Mouse (Mus musculus) midbrain, embryonic 16.5 days (tissue): ENCODE data around the gene Col2a1. TPM values are rescaled to one million over a fixed set of nuclear protein-coding genes. Genes with fewer than 3 reads are reported as not detected.

Experiments
- ATAC-seq: fragments of 200-750 bp; cut with Nextera tagmentation; 2 replicates; pipeline ENCODE4 v1.8.0; 2017; ENCODE audit warnings: moderate TSS enrichment
- H3K27ac ChIP-seq: fragments of 300-500 bp; sonication (generic); 2 replicates; pipeline ENCODE4 v1.5.1; 2014; ENCODE audit warnings: mild to moderate bottlenecking, low read length, mixed read lengths
- H3K27me3 ChIP-seq: fragments of 300-500 bp; sonication (generic); 2 replicates; pipeline ENCODE4 v1.6.1; 2014; ENCODE audit warnings: low read depth, low read length, mixed read lengths; ENCODE audit not compliant: control insufficient read depth, insufficient read depth
- H3K36me3 ChIP-seq: fragments of 300-500 bp; sonication (generic); 2 replicates; pipeline ENCODE4 v1.6.1; 2014; ENCODE audit warnings: mild to moderate bottlenecking, low read length, moderate library complexity, mixed read lengths; ENCODE audit not compliant: control insufficient read depth, insufficient read depth
- H3K4me1 ChIP-seq: fragments of 300-500 bp; sonication (generic); 2 replicates; pipeline ENCODE4 v1.6.1; 2014; ENCODE audit warnings: mild to moderate bottlenecking, low read length, mixed read lengths; ENCODE audit not compliant: control insufficient read depth, insufficient read depth
- H3K4me2 ChIP-seq: fragments of 300-500 bp; sonication (generic); 2 replicates; pipeline ENCODE4 v1.6.1; 2014; ENCODE audit warnings: mild to moderate bottlenecking, low read length, mixed read lengths
- H3K4me3 ChIP-seq: fragments of 300-500 bp; sonication (generic); 2 replicates; pipeline ENCODE4 v1.5.1; 2014; ENCODE audit warnings: low read depth, mild to moderate bottlenecking, low read length, moderate library complexity, mixed read lengths
- H3K9ac ChIP-seq: fragments of 300-500 bp; sonication (generic); 2 replicates; pipeline ENCODE4 v1.6.1; 2014; ENCODE audit warnings: low read depth, low read length, mixed read lengths
- H3K9me3 ChIP-seq: fragments of 300-500 bp; sonication (generic); replicated peaks from 2 replicates; pipeline ENCODE4 v1.6.1; 2014; ENCODE audit warnings: mild to moderate bottlenecking, low read length, mixed read lengths; ENCODE audit not compliant: control insufficient read depth, poor library complexity, severe bottlenecking
- WGBS: fragments of 180-500 bp; shearing (Covaris S2); extraction: QIAGEN DNeasy Blood & Tissue Kit; methylation state at CpG from one replicate; pipeline ENCODE4 v1.1.7; 2014; 5-methylcytosine and 5-hydroxymethylcytosine counted together
- polyA plus RNA-seq: library from polyadenylated mRNA; unstranded; fragments of >200 nt; fragmentation: Nextera tagmentation; extraction: Ambion mirVana; gene quantifications from 2 replicates; pipeline ENCODE4 v1.2.1, GENCODE M21; 2015

Gene Col2a1
- polyA plus RNA-seq, 1 experiment from 2014 or later, result 22.6 TPM

DNA sequence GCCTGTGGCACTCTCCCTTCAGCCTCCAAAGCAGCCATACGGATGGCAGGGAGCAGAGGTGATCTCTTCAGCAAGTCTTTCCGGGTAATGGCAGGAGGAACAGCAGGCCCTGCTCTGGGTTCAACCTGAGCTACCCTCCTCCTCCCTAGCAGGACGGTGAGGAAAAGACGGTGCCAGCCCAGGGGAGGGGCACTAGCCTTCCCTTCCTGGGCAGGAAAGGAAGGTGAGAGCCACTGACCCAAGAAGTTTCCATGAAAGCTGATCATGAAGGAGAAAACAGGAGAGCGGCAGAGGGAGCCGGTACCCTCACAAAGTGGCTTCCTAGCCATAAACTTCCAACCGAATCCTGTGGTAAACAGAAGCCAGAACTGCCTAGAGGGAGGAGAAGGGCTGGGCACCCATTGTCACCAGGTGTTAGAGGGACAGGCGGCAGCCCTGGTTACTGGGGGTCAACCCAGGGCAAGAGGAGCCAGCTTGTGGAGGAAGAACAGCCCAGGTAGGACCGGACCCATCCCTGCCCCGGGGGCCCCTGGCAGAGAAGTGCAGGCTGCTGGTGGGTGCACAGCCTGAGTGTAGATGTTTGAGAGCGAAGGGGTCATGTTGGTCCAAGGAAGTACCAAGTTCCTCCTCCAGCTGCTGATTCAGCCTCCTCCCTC is 59.4 kb downstream of the Col2a1 start:
- Histone ChIP-seq H3K9me3 (no peaks in the 10 kb centered on the region), H3K4me2 (no peak overlapping the region), H3K27me3 (no peaks in the 10 kb centered on the region), H3K4me3 (no peak overlapping the region), H3K27ac (no peak overlapping the region), H3K4me1 (no peaks in the 10 kb centered on the region), H3K36me3 (no peaks in the 10 kb centered on the region), H3K9ac (no peak overlapping the region)
- ATAC-seq, result no peak
- 80% methylated on average over 10 of the region's 11 CpGs for WGBS

- Histone ChIP-seq H3K9ac (no peak overlapping the region), H3K36me3 (no peaks in the 10 kb centered on the region), H3K9me3 (no peaks in the 10 kb centered on the region), H3K4me1 (no peaks in the 10 kb centered on the region), H3K4me3 (no peak overlapping the region), H3K4me2 (no peak overlapping the region), H3K27me3 (no peaks in the 10 kb centered on the region), H3K27ac (no peak overlapping the region)
- WGBS, result 77% methylated on average over 7 of the region's 8 CpGs
- no peak for ATAC-seq
Measured at GRCm38 (mm10) chr15:97943356-97943755, 61.1 kb downstream of the Col2a1 start.

DNA sequence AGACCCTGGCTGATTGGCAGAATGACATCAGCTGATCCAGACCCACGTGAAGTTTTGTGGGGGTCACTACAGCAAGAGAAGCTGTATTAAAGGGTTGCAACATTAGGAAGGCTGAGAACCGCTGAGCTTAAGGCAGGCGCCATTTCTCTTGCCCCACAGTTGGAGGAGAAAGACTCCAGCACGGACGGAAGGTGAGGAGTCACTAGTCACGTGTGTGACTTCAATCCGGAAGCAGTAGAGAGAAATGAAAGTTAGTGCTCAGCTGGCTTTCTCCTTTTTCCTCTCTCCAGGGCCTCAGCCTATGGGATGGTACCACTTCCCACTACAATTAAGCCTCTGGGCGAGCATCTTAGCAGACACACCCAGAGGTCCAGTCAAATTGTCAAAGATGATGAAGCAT is 62.0 kb downstream of the Col2a1 start:
- ATAC-seq, result no peak
- Histone ChIP-seq H3K27me3 (no peaks in the 10 kb centered on the region), H3K36me3 (no peaks in the 10 kb centered on the region), H3K27ac (no peak overlapping the region), H3K4me1 (no peaks in the 10 kb centered on the region), H3K9ac (no peak overlapping the region), H3K9me3 (no peaks in the 10 kb centered on the region), H3K4me2 (no peak overlapping the region), H3K4me3 (no peak overlapping the region)
- 89% methylated on average over 8 of the region's 8 CpGs for WGBS

- no peak for ATAC-seq
- 93% methylated on average over 2 of the region's 2 CpGs for WGBS
- H3K4me2 ChIP-seq, result no peak overlapping the region
- no peak overlapping the region for H3K4me3 ChIP-seq
- no peaks in the 10 kb centered on the region for H3K4me1 ChIP-seq
- no peak overlapping the region for H3K9ac ChIP-seq
- no peaks in the 10 kb centered on the region for H3K9me3 ChIP-seq
- no peak overlapping the region for H3K27ac ChIP-seq
- no peaks in the 10 kb centered on the region for H3K27me3 ChIP-seq
- no peaks in the 10 kb centered on the region for H3K36me3 ChIP-seq
Measured at GRCm38 (mm10) chr15:97941306-97941705, 63.2 kb downstream of the Col2a1 start.

DNA sequence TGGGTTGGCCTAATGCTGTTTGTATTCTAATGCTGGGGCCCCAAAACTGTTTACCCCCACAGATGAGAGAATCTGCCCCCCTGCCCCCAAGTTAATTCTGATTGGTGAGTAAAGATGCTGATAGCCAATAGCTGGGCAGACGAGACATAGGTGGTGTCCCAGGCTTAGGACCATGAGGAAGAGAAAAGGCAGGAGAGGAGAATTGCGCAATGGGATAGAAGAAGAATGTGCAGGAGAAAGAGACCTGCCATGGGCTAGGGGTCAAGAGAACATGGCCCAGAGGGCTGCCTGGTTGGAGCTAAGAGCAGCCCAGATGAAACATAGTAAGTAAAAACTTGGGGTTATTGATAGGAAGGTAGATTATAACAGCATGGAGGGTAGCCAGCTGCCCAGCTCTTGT is 64.4 kb downstream of the Col2a1 start:
- no peak overlapping the region for H3K27ac ChIP-seq
- H3K4me2 ChIP-seq, result no peak overlapping the region
- no peak for ATAC-seq
- H3K9me3 ChIP-seq, result no peaks in the 10 kb centered on the region
- H3K36me3 ChIP-seq, result no peaks in the 10 kb centered on the region
- H3K4me3 ChIP-seq, result no peak overlapping the region
- H3K27me3 ChIP-seq, result no peaks in the 10 kb centered on the region
- WGBS, result 93% methylated on average over 2 of the region's 2 CpGs
- H3K4me1 ChIP-seq, result no peaks in the 10 kb centered on the region
- H3K9ac ChIP-seq, result no peak overlapping the region

DNA sequence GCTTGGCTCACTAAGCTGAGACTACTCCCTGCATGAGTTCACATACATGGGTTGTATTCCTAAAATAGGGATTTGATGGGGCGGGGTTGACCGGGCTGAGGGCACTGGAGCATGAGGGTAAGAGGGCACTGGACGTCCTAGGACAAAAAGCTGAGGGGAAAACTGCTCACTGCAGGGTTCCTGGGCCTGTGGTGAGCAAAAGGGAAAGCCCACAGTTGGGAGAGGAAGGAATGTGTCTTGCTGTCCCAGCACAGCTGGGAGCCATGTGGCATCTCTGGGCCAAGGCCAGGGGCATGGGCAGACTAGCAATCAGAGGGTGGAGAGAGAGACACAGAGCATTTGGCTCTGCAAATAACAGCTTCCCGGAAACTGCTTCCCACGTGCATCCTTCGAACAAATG is 65.9 kb downstream of the Col2a1 start:
- H3K4me2 ChIP-seq, result no peak overlapping the region
- no peak overlapping the region for H3K27ac ChIP-seq
- H3K4me1 ChIP-seq, result no peaks in the 10 kb centered on the region
- no peaks in the 10 kb centered on the region for H3K27me3 ChIP-seq
- no peak for ATAC-seq
- H3K9ac ChIP-seq, result no peak overlapping the region
- H3K9me3 ChIP-seq, result no peaks in the 10 kb centered on the region
- 42% methylated on average over 6 of the region's 6 CpGs for WGBS
- H3K4me3 ChIP-seq, result no peak overlapping the region
- no peaks in the 10 kb centered on the region for H3K36me3 ChIP-seq

- Histone ChIP-seq H3K9me3 (no peaks in the 10 kb centered on the region), H3K9ac (no peak overlapping the region), H3K36me3 (no peaks in the 10 kb centered on the region), H3K4me2 (no peak overlapping the region), H3K27me3 (no peaks in the 10 kb centered on the region), H3K4me1 (no peaks in the 10 kb centered on the region), H3K4me3 (no peak overlapping the region), H3K27ac (no peak overlapping the region)
- ATAC-seq, result no peak
- 95% methylated on average over 12 of the region's 12 CpGs for WGBS
Measured at GRCm38 (mm10) chr15:97932441-97932840, 72.1 kb downstream of the Col2a1 start.

GRCm38 (mm10) chr15:97929259-97929824 is 75.2 kb downstream of the Col2a1 start:
- no peak for ATAC-seq
- Histone ChIP-seq H3K4me3 (no peak overlapping the region), H3K27ac (no peak overlapping the region), H3K9me3 (no peaks in the 10 kb centered on the region), H3K36me3 (no peaks in the 10 kb centered on the region), H3K9ac (no peak overlapping the region), H3K4me2 (no peak overlapping the region), H3K27me3 (no peaks in the 10 kb centered on the region), H3K4me1 (no peaks in the 10 kb centered on the region)
- 60% methylated on average over 13 of the region's 13 CpGs for WGBS

GRCm38 (mm10) chr15:97927821-97928220 is 76.7 kb downstream of the Col2a1 start:
- no peaks in the 10 kb centered on the region for H3K9me3 ChIP-seq
- no peaks in the 10 kb centered on the region for H3K36me3 ChIP-seq
- 88% methylated on average over 6 of the region's 6 CpGs for WGBS
- H3K4me1 ChIP-seq, result no peaks in the 10 kb centered on the region
- no peak for ATAC-seq
- H3K27me3 ChIP-seq, result no peaks in the 10 kb centered on the region
- no peak overlapping the region for H3K4me2 ChIP-seq
- no peak overlapping the region for H3K4me3 ChIP-seq
- no peak overlapping the region for H3K27ac ChIP-seq
- H3K9ac ChIP-seq, result no peak overlapping the region
